7 mouse cellular contexts compared by ENCODE assay signal in genomic region chr4:141962811-141963685, GRCm38 (mm10). TPM values are rescaled to one million over a fixed set of nuclear protein-coding genes. Genes with fewer than 3 reads are reported as not detected.
DNase-seq lines count a peak whose midpoint lies in the region; ATAC-seq and TF ChIP-seq lines count a peak whose summit lies in the region.

No protein-coding gene starts in this region.

- no peak for TF ChIP-seq POLR2A in embryonic fibroblast, embryonic 13.5 days (IDR thresholded peaks at IDR 0.05; ENCODE audit: low read depth, low read length)

- WGBS in liver, embryonic 14.5 days (ENCODE audit: insufficient replicate concordance) = 5% methylated on average over 23 of the region's 23 CpGs

- no peaks in the 10 kb centered on the region for H3K27me3 ChIP-seq in liver, embryonic 14.5 days (ENCODE audit: control insufficient read depth, insufficient read depth, low read length)

- H3K4me3 ChIP-seq in embryonic fibroblast, embryonic 13.5 days (ENCODE audit: insufficient read depth, low read length) = no peak overlapping the region
- H3K4me3 ChIP-seq in liver, embryonic 14.5 days (ENCODE audit: insufficient read depth in 1 of 2, low read depth in 2 of 2, low read length in 2 of 2) = no peak overlapping the region

- peaks cover 3% of the 10 kb centered on the region; the same call in 1 of the 2 replicates for H3K4me1 ChIP-seq in embryonic fibroblast, embryonic 13.5 days (ENCODE audit: control insufficient read depth, insufficient read depth, low read length)
- peaks cover 0 to 5% of the 10 kb centered on the region in 2 experiments; a peak in 2 of 4 replicates for H3K4me1 ChIP-seq in liver, embryonic 14.5 days (replicated peaks; ENCODE audit: control insufficient read depth in 2 of 2, insufficient read depth in 2 of 2, low read length in 1 of 2)

- no peak overlapping the region for H3K4me2 ChIP-seq in liver, embryonic 14.5 days (ENCODE audit: low read depth)

- peak; percentile 24; the same call in 1 of the 2 replicates for TF ChIP-seq CTCF in embryonic fibroblast, embryonic 13.5 days (IDR thresholded peaks at IDR 0.05; ENCODE audit: borderline replicate concordance, insufficient read depth, low read length)
- peak; percentile 83 for TF ChIP-seq CTCF in liver, embryonic 14.5 days (IDR thresholded peaks at IDR 0.05; ENCODE audit: low read depth)

- no peaks in the 10 kb centered on the region for H3K9me3 ChIP-seq in liver, embryonic 14.5 days (ENCODE audit: control insufficient read depth, low read length)

- no peak for TF ChIP-seq EP300 in liver, embryonic 14.5 days (IDR thresholded peaks at IDR 0.05; ENCODE audit: low read depth)

- H3K27ac ChIP-seq in embryonic fibroblast, embryonic 13.5 days (ENCODE audit: insufficient read depth, low read length) = no peak overlapping the region
- no peak overlapping the region for H3K27ac ChIP-seq in liver, embryonic 14.5 days

- no peak overlapping the region for H3K9ac ChIP-seq in liver, embryonic 14.5 days (replicated peaks)

- H3K36me3 ChIP-seq in liver, embryonic 14.5 days (replicated peaks; ENCODE audit: control insufficient read depth, insufficient read depth, low read depth) = no peaks in the 10 kb centered on the region

- DNase-seq in ovary, postnatal 14 days (ENCODE audit: low spot score) = peak; percentile 51
- DNase-seq in ovary, postnatal 10 days (ENCODE audit: low spot score) = no peak
- peak; percentile 65 for DNase-seq in adrenal gland, postnatal 25 days
- DNase-seq in liver, embryonic 14.5 days (ENCODE audit: low read depth in 3 of 3, low spot score in 3 of 3) = no peak
- DNase-seq in retina, embryonic 14.5 days (ENCODE audit: low spot score) = peak; percentile 74

- peak; percentile 66 for ATAC-seq in inflammation-experienced regulatory T-cells, adult 6 months
- no peak for ATAC-seq in liver, embryonic 14.5 days (ENCODE audit: insufficient read depth)

RNA-seq across cellular contexts. Expression of gene Fhad1, which starts 51.8 kb away (rescaled TPM):
- total RNA-seq in adrenal gland, postnatal 25 days (2021) = 0.91 TPM in 1 of 2 replicates, not detected in the other
- not detected in 2 replicates for polyA plus RNA-seq in embryonic fibroblast, embryonic 13.5 days (2011; ENCODE audit: insufficient read length, low read depth, missing spikeins)
- 1 to 10 TPM in 2 of 3 experiments, not detected in 1; 2.2 to 2.6 TPM for polyA plus RNA-seq in inflammation-experienced regulatory T-cells, adult 6 months (2017; shearing (Covaris generic))
- 0.03 and 0.23 TPM in 2 replicates for polyA plus RNA-seq in liver, embryonic 14.5 days (2012; rRNA removed)
- polyA plus RNA-seq in liver, embryonic 14.5 days (2014; fragmentation: Nextera tagmentation; extraction: Ambion mirVana) = 0.11 TPM in 1 of 2 replicates, not detected in the other

Comparison
In these comparisons a context has a peak if more than half of its experiments do, and no peak if none do; other contexts are left out.
1. DNase-seq: peak in ovary, postnatal 14 days (single experiment), adrenal gland, postnatal 25 days (single experiment) and retina, embryonic 14.5 days (single experiment); none in ovary, postnatal 10 days (single experiment) and liver, embryonic 14.5 days (0 of 3).